Mouse (Mus musculus) gastrocnemius, adult 2 months (tissue): ENCODE data around the gene Asb3. TPM values are rescaled to one million over a fixed set of nuclear protein-coding genes. Genes with fewer than 3 reads are reported as not detected.

Experiments
- DNase-seq: peaks from one replicate; pipeline ENCODE4 v3.0.0; 2022
- H3K27ac ChIP-seq: fragments of 200-600 bp; 2 replicates; pipeline ENCODE4 v1.8.1; 2022; ENCODE audit warnings: mild to moderate bottlenecking
- H3K4me3 ChIP-seq: fragments of 200-600 bp; 2 replicates; pipeline ENCODE4 v1.8.1; 2022; ENCODE audit warnings: mild to moderate bottlenecking, moderate library complexity
- CTCF ChIP-seq: fragments of 200-600 bp; IDR thresholded peaks from 2 replicates; pipeline ENCODE4 v1.8.1; 2022; ENCODE audit warnings: antibody characterized with exemption, mild to moderate bottlenecking, moderate library complexity
- intact Hi-C: fragments of 180-260 bp; cut with DNase I; formaldehyde crosslinking; loops from one replicate; pipeline ENCODE4 v1.15.1; 2025
- long read RNA-seq, 2 experiments: library from polyadenylated mRNA; stranded (forward); transcript quantifications; one replicate each; pipeline ENCODE4 v2.0.0; 2021
- total RNA-seq, 2 experiments: library from RNA; stranded (reverse); gene quantifications; 2 replicates each; pipeline ENCODE4 v1.2.3; 2021

The Asb3 gene
- total RNA-seq, result 1 to 10 TPM; 7.7 to 8.4 TPM
- long read RNA-seq, experiment 1, transcript Asb3-201 (10 exons, 3,228 nt), result major isoform, 11 of 12 reads
- long read RNA-seq, experiment 1, partial matches to known transcripts, result 1 of 12 reads
- long read RNA-seq, experiment 1, other reads (novel, unspliced or antisense), result 0 of 12 reads
- long read RNA-seq, experiment 2, transcript Asb3-201 (10 exons, 3,228 nt), result major isoform, 7 of 12 reads
- long read RNA-seq, experiment 2, partial matches to known transcripts, result 0 of 12 reads
- long read RNA-seq, experiment 2, other reads (novel, unspliced or antisense), result 5 of 12 reads

GRCm38 (mm10) chr11:30885171-30885871 is at the start of gene Asb3, which contains the start of gene Gpr75:
Asb3 (plus strand) TSS chr11:30885416.
Gpr75 (plus strand) TSS chr11:30885358.
- intact Hi-C loops, result no loop called here
- DNase-seq, result peak; percentile 72
- no peak for TF ChIP-seq CTCF
- peak within 1 kb of the TSS; percentile 63 for H3K4me3 ChIP-seq
- peak within 1 kb of the TSS; percentile 28; the same call in 1 of the 2 replicates for H3K27ac ChIP-seq

GRCm38 (mm10) chr11:30838793-30839192 is 46.4 kb upstream of the Asb3 start:
- no peak for DNase-seq

DNA sequence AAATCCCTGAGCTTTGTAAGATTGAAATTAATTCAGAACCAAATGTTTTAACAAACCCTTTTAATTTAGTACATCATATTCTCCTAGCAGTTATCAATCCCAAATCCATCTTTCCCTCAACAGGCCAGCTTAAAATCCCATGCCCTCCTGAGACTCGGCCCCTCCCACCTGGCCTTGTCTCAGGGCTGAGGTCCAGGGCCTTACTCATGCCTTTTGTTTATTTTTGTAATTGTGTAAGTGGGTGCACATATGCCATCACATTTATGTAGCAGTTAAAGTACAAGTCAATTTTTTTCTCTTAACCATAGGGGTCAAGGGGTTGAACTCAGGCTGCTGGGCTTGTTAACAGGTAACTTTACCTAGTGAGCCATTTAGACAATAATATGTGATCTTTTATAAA is 40.9 kb upstream of the Asb3 start:
- intact Hi-C loops, result no loop called here
- no peak for DNase-seq
- no peak overlapping the region for H3K4me3 ChIP-seq
- TF ChIP-seq CTCF, result no peak
- no peak overlapping the region for H3K27ac ChIP-seq

More at GRCm38 (mm10) chr11:30838793-30839192, 46.4 kb upstream of the Asb3 start:
- intact Hi-C loops, result no loop called here
- no peak for TF ChIP-seq CTCF
- no peak overlapping the region for H3K27ac ChIP-seq
- H3K4me3 ChIP-seq, result no peak overlapping the region

DNA sequence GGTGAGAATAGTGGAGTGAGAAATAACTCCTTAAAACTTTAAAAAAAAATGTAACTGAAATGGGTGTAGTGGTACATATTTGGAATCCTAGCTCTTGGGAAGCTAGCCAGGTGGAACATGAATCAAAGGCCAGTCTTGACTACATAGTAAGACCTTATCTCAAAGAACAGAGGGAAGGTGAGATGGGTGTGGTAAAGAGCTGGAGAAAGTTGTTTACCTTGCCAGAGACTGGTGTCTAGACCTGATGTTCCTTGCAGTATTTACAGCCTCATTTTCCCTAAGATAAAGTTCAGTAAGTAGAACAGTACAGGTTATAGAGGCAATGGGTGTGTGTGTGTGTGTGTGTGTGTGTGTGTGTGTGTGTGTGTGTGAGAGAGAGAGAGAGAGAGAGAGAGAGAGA is 12.8 kb upstream of the Asb3 start:
- no peak for DNase-seq
- no peak for TF ChIP-seq CTCF
- Histone ChIP-seq H3K27ac (no peak overlapping the region), H3K4me3 (no peak overlapping the region)
- intact Hi-C loops, result no loop called here

DNA sequence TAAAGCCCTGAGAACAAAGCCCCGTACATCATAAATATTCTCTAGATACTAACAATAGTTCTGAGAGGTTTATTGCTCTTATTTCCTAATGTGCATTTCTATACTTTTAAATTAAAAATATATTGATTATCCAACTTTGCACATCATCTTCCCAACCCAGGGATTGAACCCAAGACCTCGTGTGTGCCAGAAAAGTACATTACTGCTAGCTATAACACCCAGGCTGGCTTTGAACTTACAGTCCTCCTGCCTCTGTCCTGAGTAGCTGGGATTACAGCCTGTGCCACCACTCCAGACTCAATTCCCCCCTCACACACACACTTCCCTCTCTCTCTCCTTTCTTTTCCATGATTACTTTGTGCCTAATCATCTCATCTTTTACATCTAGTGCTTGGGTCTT is 2.9 kb downstream of the Asb3 start:
- TF ChIP-seq CTCF, result no peak
- intact Hi-C loops, result no loop called here
- no peak overlapping the region for H3K4me3 ChIP-seq

GRCm38 (mm10) chr11:30896201-30896600 is 11.0 kb downstream of the Asb3 start:
- intact Hi-C loops, result no loop called here
- H3K27ac ChIP-seq, result no peak overlapping the region
- no peak for TF ChIP-seq CTCF
- DNase-seq, result no peak
- H3K4me3 ChIP-seq, result no peak overlapping the region

More for the DNA sequence above, 2.9 kb downstream of the Asb3 start:
- no peak for DNase-seq
- no peak overlapping the region for H3K27ac ChIP-seq

GRCm38 (mm10) chr11:30899312-30899711 is 14.1 kb downstream of the Asb3 start:
- H3K27ac ChIP-seq, result no peak overlapping the region
- no peak for TF ChIP-seq CTCF
- H3K4me3 ChIP-seq, result no peak overlapping the region
- no peak for DNase-seq
- intact Hi-C loops, result no loop called here

DNA sequence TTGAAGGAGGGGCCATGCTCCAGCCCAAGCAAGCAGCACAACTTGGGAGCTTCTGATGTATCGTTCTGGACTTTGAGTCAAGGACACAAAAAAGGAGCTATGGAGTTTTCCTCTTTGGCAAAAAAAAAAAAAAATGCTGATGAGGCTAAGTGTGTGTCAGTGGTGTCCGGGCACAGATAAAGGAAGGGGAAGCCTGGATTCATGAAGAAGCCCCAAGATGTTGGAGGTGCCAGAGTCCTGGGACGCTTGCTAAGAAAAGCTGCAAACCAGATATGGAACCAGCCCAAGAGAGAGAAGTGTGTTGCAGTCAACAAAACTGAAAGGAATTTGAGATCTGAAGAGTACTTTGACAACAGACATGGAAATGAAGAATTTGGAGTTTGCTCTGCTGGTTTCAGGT is 27.1 kb downstream of the Asb3 start:
- Histone ChIP-seq H3K4me3 (no peak overlapping the region), H3K27ac (no peak overlapping the region)
- no peak for DNase-seq
- no peak for TF ChIP-seq CTCF
- intact Hi-C loops, result no loop called here

DNA sequence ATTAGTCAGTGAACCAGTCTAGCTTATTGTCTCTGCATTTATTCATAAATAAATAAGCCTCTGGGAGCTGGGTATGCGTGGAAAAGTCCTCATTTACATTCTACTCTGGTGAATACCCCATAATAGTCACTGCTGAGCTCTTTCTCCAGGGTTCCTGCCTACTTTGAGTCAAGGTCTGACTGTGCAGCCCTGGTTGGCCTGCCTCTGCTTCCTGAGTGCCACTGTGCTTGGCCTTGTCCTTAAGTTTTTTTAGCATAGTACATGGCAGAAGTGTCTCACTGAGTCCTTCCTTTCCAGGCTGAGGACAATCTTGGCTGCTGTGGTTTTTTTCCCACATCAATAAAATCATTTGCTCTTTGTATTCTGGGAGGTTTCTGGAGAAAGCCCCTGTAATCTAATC is 35.4 kb downstream of the Asb3 start:
- no peak overlapping the region for H3K27ac ChIP-seq
- no peak for TF ChIP-seq CTCF
- no peak overlapping the region for H3K4me3 ChIP-seq
- DNase-seq, result no peak
- intact Hi-C loops, result no loop called here

DNA sequence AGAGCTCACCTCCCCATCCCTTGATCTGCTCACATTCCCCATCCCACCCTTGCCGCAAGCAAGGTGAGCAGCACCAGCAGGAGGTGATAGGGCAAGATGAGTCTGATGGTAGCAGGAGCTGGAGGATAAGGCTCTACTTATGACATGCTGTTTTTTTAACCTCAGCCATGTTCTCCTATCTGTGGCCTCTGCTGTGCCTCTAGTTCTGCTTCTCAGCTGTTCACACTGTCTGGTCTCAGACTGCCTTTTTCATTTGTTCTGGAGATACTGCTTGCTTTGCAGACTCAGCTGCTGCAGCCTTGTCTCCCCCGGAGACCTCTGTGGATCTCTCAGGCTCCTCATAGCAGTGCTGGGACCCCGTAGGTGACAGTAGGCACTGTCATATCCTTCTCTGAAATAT is 38.1 kb downstream of the Asb3 start:
- no peak overlapping the region for H3K27ac ChIP-seq
- DNase-seq, result no peak
- H3K4me3 ChIP-seq, result no peak overlapping the region
- intact Hi-C loops, result no loop called here
- TF ChIP-seq CTCF, result no peak

GRCm38 (mm10) chr11:30928079-30928478 is 42.9 kb downstream of the Asb3 start:
- no peak for DNase-seq
- no peak for TF ChIP-seq CTCF
- intact Hi-C loops, result no loop called here
- Histone ChIP-seq H3K27ac (no peak overlapping the region), H3K4me3 (no peak overlapping the region)

- no peak for DNase-seq
These were observed 43.3 kb downstream of the Asb3 start for GRCm38 (mm10) chr11:30928498-30928897.

GRCm38 (mm10) chr11:30943522-30943921 is 58.3 kb downstream of the Asb3 start:
- H3K27ac ChIP-seq, result no peak overlapping the region
- no peak overlapping the region for H3K4me3 ChIP-seq
- no peak for TF ChIP-seq CTCF
- DNase-seq, result no peak
- intact Hi-C loops, result no loop called here

More at GRCm38 (mm10) chr11:30928498-30928897, 43.3 kb downstream of the Asb3 start:
- Histone ChIP-seq H3K27ac (no peak overlapping the region), H3K4me3 (no peak overlapping the region)
- intact Hi-C loops, result no loop called here
- TF ChIP-seq CTCF, result no peak
